ENCODE assay signal across 8 mouse cellular contexts in the genomic region with DNA sequence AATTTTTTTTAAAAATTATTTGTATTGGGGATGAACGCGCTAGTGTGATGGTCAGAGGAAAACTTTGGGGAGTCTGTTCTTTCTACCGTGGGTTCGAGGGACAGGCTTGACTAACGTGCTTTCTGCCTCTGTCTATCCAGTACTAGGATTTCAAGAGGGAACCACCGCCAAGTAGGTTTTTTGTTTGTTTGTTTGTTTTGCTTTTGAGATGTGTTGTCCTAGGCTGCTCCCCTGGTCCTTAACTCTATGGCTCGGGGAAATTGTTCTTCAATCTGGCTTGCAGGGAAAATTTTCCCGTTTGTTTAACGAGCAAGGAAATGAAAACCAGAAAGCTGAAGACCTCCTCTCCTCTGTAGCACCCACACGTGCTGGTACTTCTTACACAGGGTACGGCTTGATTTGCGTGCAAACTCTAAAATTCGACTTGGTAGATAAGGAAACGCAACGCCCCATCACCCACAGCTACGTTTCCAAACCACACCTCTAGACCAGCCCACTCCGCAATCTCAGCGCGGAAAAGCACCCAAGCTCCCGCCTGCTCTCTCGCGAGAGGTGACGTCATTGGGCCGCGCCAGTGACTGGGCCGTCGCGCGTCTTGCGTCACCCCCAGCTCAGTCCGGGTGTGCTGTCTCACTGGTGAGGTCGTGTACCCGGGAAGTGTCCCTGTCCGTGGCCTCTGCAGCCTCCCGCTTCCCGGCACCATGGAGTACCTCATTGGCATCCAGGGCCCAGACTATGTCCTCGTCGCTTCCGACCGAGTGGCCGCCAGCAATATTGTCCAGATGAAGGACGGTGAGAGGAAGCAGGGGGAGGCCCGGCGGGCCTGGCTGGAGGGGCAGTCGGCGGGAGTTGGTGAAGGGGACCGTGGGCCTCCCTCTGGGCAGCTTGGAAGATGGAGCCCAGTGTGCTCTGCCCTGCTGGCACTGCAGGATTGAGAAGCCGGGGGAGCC. TPM values are rescaled to one million over a fixed set of nuclear protein-coding genes. Genes with fewer than 3 reads are reported as not detected.
DNase-seq lines count a peak whose midpoint lies in the region; ATAC-seq and TF ChIP-seq lines count a peak whose summit lies in the region.

A gene (plus strand): TSS at position 577 of the 950 bp plus-strand sequence.

- ATAC-seq in embryonic facial prominence, embryonic 14.5 days (ENCODE audit: low read depth): peak; percentile 98
- peak; percentile 98 for ATAC-seq in limb, embryonic 13.5 days (ENCODE audit: low FRiP score, low read depth)
- ATAC-seq in midbrain, embryonic 16.5 days: peak; percentile 98

- peak within 1 kb of the TSS; percentile 100 for H3K9ac ChIP-seq in embryonic facial prominence, embryonic 14.5 days (ENCODE audit: low read depth, low read length)
- peak within 1 kb of the TSS; percentile 69 for H3K9ac ChIP-seq in heart, adult 2 months (ENCODE audit: low read depth, low read length)
- H3K9ac ChIP-seq in limb, embryonic 13.5 days: peak within 1 kb of the TSS; percentile 99
- H3K9ac ChIP-seq in midbrain, embryonic 16.5 days (ENCODE audit: low read depth, low read length): peak within 1 kb of the TSS; percentile 99

- no peaks in the 10 kb centered on the region; the same call in 1 of the 2 replicates for H3K79me2 ChIP-seq in heart, adult 2 months (replicated peaks; ENCODE audit: control insufficient read depth, insufficient read depth, low read length)

- H3K4me1 ChIP-seq in embryonic facial prominence, embryonic 14.5 days (ENCODE audit: control insufficient read depth, insufficient read depth, low read length): peaks cover 6% of the 10 kb centered on the region; the same call in 1 of the 2 replicates
- H3K4me1 ChIP-seq in heart, adult 2 months (ENCODE audit: control insufficient read depth, insufficient read depth, low read length): peaks cover 10% of the 10 kb centered on the region
- peaks cover 15% of the 10 kb centered on the region for H3K4me1 ChIP-seq in limb, embryonic 13.5 days
- H3K4me1 ChIP-seq in midbrain, embryonic 16.5 days (ENCODE audit: control insufficient read depth, insufficient read depth, low read length): peaks cover 20% of the 10 kb centered on the region

- TF ChIP-seq EP300 in heart, adult 2 months (IDR thresholded peaks at IDR 0.05; ENCODE audit: insufficient read depth, low read depth, low read length): peak; percentile 94

- peak within 1 kb of the TSS; percentile 100 for H3K4me3 ChIP-seq in embryonic facial prominence, embryonic 14.5 days (ENCODE audit: low read depth, low read length)
- peak within 1 kb of the TSS; percentile 96 for H3K4me3 ChIP-seq in heart, adult 2 months
- peak within 1 kb of the TSS; percentile 100 for H3K4me3 ChIP-seq in limb, embryonic 13.5 days
- peak within 1 kb of the TSS; percentile 100 for H3K4me3 ChIP-seq in midbrain, embryonic 16.5 days (ENCODE audit: low read depth, low read length)

- H3K27ac ChIP-seq in embryonic facial prominence, embryonic 14.5 days (replicated peaks; ENCODE audit: low read depth, low read length): peak within 1 kb of the TSS; percentile 75
- peak within 1 kb of the TSS; percentile 90 for H3K27ac ChIP-seq in heart, adult 2 months
- H3K27ac ChIP-seq in limb, embryonic 13.5 days: peak within 1 kb of the TSS; percentile 72
- peak within 1 kb of the TSS; percentile 79 for H3K27ac ChIP-seq in midbrain, embryonic 16.5 days (ENCODE audit: low read length)

- WGBS in embryonic facial prominence, embryonic 14.5 days: 4% methylated on average over 44 of the region's 48 CpGs
- WGBS in heart, adult 2 months: 2% methylated on average over 48 of the region's 48 CpGs
- WGBS in limb, embryonic 13.5 days: 3% methylated on average over 48 of the region's 48 CpGs
- WGBS in midbrain, embryonic 16.5 days: 3% methylated on average over 48 of the region's 48 CpGs

- TF ChIP-seq CTCF in heart, adult 2 months (IDR thresholded peaks at IDR 0.05): no peak

- DNase-seq in 3T3-L1 (ENCODE audit: low read depth, low spot score): peak; percentile 96
- peak; percentile 98 to 99 for DNase-seq in adrenal gland, postnatal 4 days (ENCODE audit: low spot score in 2 of 2)
- DNase-seq in embryonic facial prominence, embryonic 14.5 days (ENCODE audit: low spot score): peak; percentile 98
- DNase-seq in heart, adult 2 months: peak; percentile 98 to 100
- peak; percentile 96 to 98 for DNase-seq in kidney, adult 8-10 months
- peak; percentile 99 for DNase-seq in spleen, postnatal 10 days (ENCODE audit: low spot score in 2 of 2)

- intact Hi-C loops in heart, adult 2 months (cut with DNase I): loop anchor here (5.0 kb wide), 3 partner anchors 75 to 120 kb away; a partner anchor contains a TSS

- H3K9me3 ChIP-seq in embryonic facial prominence, embryonic 14.5 days (ENCODE audit: control insufficient read depth, low read length): no peaks in the 10 kb centered on the region
- no peaks in the 10 kb centered on the region for H3K9me3 ChIP-seq in limb, embryonic 13.5 days
- H3K9me3 ChIP-seq in midbrain, embryonic 16.5 days (replicated peaks; ENCODE audit: control insufficient read depth, low read length, poor library complexity, severe bottlenecking): no peaks in the 10 kb centered on the region

- peak within 1 kb of the TSS; percentile 94 for H3K4me2 ChIP-seq in embryonic facial prominence, embryonic 14.5 days (ENCODE audit: low read depth, low read length)
- peak within 1 kb of the TSS; percentile 96 for H3K4me2 ChIP-seq in limb, embryonic 13.5 days (replicated peaks)
- peak within 1 kb of the TSS; percentile 98 for H3K4me2 ChIP-seq in midbrain, embryonic 16.5 days (ENCODE audit: low read length)

- H3K27me3 ChIP-seq in embryonic facial prominence, embryonic 14.5 days (replicated peaks; ENCODE audit: control insufficient read depth, insufficient read depth, low read length): no peaks in the 10 kb centered on the region
- H3K27me3 ChIP-seq in heart, adult 2 months (ENCODE audit: control insufficient read depth, insufficient read depth, low read length): no peaks in the 10 kb centered on the region
- no peaks in the 10 kb centered on the region for H3K27me3 ChIP-seq in limb, embryonic 13.5 days
- no peaks in the 10 kb centered on the region for H3K27me3 ChIP-seq in midbrain, embryonic 16.5 days (ENCODE audit: control insufficient read depth, insufficient read depth, low read depth, low read length)

- no peaks in the 10 kb centered on the region for H3K36me3 ChIP-seq in embryonic facial prominence, embryonic 14.5 days (ENCODE audit: control insufficient read depth, insufficient read depth, low read length)
- peaks cover 17% of the 10 kb centered on the region for H3K36me3 ChIP-seq in heart, adult 2 months (ENCODE audit: control insufficient read depth, insufficient read depth, low read length)
- H3K36me3 ChIP-seq in limb, embryonic 13.5 days: no peaks in the 10 kb centered on the region; the same call in 1 of the 2 replicates
- 0 out of 2 replicates have a peak, but pooled peaks cover 2% of the 10 kb centered on the region for H3K36me3 ChIP-seq in midbrain, embryonic 16.5 days (ENCODE audit: control insufficient read depth, insufficient read depth, low read length)

- peak; percentile 92 for TF ChIP-seq POLR2A in heart, adult 2 months (IDR thresholded peaks at IDR 0.05; ENCODE audit: insufficient read depth, low read depth, low read length)

RNA-seq across cellular contexts. Expression of the gene that starts here (rescaled TPM):
- total RNA-seq in adrenal gland, postnatal 4 days (2021): 100 to 1,000 TPM; 172 to 173 TPM
- 465 and 479 TPM in 2 replicates for polyA plus RNA-seq in embryonic facial prominence, embryonic 14.5 days (2014; fragmentation: Nextera tagmentation; extraction: Ambion mirVana)
- 100 to 1,000 TPM; 108 to 129 TPM for total RNA-seq in heart, adult 2 months (2021)
- 215 and 253 TPM in 2 replicates for polyA plus RNA-seq in heart, adult 2 months (2012; rRNA removed)
- 501 and 520 TPM in 2 replicates for polyA plus RNA-seq in limb, embryonic 13.5 days (2015; fragmentation: Nextera tagmentation; extraction: Ambion mirVana)
- polyA plus RNA-seq in midbrain, embryonic 16.5 days (2015; fragmentation: Nextera tagmentation; extraction: Ambion mirVana): 393 and 408 TPM in 2 replicates

Comparison
In these comparisons a context has a peak if more than half of its experiments do, and no peak if none do; other contexts are left out.
1. Peak in every context shown above with its lines: DNase-seq, ATAC-seq, H3K4me3 ChIP-seq and H3K27ac ChIP-seq.